Mouse (Mus musculus): Measurements from ENCODE around the gene Cyp4b1.
A peak's percentile ranks its signal among the peaks of the same experiment; 100 is the strongest.
"Not testable (repeated sequence)": the region's sequence is repeated elsewhere in the genome, so short reads cannot be mapped to it uniquely, and the experiment has no call there.

Cyp4b1 gene

DNA sequence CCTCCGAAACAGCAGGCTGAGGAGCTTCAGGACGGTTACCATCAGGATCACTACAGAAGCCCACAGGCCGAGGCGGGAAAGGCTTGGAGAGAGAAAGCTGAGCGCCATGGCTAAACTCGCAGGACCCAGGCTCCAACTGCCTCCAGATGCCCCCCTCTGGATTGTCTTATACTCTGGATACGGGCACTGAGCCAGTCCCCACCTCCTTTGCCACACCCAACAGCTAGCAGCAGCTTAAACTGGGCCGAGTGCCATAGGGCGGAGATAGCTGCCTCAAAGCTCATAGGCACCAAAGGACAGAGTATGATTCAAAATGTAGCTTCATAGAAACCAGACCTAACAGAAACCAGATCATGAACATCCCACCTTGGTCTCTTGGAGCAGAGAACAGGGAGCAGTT lies at the start of gene Cyp4b1:
Gene Cyp4b1 (minus strand): TSS at position 144 of the 400 bp plus-strand sequence.
- DNase-seq (ENCODE audit: low read depth, low spot score): no peak

DNA sequence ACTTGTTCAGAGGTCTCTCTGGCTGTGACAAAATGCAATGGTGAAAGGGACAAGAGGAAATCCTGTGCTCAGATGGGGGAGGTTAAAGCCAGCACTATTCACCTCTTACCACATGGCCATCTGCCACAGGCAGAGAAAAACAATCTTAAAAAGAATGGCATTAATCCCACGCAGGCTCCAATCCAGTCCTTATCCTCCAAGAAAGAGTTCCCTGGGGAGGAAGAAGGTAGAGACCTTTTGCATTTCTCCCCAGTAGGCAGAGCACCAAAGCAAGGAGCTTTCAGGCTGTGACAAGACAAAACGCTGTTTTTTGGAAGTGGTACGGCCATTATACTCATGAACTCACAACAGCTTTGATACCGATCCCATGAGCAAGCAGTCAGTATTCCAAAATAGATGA lies 38.8 kb upstream of the Cyp4b1 start:
- no peak for DNase-seq (ENCODE audit: low read depth, low spot score)

DNA sequence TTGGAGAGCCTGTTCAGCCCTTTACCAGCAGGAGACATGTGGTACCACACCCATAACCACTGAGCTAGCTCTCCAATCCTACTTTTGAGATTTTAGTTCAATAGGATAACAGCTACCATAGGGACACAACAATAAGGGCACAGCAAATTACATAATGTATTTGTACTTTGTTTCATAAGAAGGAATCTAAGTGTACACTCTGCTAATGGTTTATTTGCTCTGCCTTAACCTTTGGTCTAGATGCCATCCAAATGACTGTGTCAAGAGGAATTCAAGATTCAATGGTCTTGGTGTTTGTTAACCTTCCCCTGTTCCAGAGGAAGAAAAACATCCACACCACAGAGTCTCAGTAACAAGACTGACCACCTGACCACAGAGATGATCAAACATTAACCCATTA lies 11.7 kb upstream of the Cyp4b1 start:
- no peak for DNase-seq (ENCODE audit: low read depth, low spot score)

DNA sequence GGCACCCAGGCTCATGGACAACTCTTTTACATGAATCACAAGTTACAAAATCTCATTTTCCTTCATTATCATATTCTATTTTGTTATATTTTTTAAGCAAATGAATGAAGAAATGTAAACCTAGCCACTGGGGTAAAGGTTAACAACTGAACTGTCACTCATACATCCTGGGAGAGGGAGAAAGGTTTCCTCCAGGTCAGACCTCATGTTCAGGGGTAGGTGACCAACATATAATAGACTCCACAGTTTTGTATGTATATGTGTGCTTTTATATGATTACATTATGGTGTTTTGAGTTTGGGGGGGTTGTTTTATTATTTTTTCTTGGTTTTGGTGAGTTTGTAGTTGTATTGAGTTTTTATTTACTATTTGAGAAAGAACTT lies 10.3 kb upstream of the Cyp4b1 start:
- DNase-seq (ENCODE audit: low read depth, low spot score): no peak

DNA sequence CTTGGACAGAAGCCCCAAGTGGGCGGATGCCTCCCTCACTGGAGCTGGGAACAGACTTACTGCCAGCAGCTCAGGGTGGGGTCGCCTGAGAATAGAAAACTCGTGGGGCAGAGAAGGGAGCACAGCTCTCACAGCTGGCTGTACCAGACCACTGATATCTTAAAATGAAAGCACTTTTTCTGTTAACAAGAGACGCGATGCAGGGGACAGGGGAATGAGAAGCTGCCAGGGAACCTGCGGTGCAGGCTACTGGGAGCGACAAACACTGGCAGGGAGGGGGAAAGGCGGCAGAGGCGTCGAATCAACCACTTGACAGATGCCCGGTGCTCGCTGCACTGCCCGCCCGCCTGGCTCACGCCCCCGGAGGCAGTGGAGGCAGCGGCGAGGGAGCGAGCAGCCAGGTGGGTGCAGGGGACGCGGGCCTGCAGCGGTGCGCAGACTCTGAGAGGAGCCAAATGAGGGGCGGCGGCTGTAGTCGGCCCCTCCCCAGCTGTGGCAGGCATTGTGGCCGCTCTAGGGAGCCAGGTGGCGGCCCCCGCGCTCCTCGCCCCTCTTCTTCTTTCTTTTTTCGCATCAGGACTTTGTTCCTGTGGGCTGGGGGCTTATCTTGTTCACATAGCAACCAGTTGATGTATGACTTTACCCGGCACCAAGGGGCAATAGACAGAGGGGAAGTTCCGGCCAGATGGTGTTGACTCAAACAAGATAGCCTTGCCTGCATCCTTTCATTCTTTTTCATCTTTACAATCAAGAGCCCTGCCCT lies 9.8 kb upstream of the Cyp4b1 start:
- DNase-seq (ENCODE audit: low read depth, low spot score): peak; percentile 45

DNA sequence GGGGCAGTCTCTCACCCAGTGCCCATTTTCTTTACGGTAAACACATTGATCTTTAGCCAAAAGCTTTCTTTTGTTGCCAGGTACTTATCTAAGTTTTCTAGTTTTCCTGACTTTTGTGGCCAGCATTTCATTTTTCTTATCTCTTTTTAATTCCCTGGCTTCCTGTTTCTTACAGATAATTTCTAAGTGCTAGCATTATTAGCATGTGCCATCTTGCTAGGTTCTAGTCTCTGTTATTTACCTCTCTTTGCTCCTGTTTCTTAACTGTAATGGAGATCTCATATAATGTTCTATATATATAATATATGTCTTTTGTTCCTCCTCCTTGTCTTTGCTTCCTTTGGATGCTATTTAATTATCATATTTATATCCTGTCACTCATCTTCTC lies 9.0 kb upstream of the Cyp4b1 start:
- not testable (repeated sequence) for DNase-seq (ENCODE audit: low read depth, low spot score)

DNA sequence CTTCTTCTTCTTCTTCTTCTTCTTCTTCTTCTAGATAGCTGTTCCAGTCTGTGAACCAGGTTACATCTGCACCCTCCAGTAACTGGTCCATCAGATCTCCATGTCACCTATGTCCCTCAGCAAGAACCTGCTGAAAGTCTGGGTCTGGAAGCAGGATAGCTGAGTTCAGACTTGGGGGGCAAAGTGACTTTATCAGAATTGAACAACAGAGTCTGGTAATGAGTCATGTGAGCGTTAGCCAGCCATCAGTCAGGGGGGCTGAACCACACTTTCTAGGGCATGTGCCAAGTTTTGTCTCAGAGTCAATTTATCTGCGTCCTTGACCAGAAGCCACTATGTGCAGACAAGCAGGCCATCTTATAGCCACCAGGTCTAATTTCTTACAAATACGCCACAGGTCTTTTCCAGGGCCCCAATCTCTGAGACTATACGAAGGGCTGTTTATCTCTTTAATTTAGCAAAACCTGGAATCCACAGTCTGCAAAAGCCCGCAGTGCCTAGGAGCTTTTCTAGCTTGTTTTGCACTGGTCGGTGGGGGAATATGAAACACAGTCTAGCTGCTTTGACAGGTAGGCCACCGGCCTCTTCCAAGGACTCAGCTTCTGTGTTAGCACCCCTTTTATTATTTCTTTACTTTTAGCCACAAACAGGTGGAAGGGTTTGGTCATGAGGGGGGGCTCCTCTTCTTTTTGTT lies 8.5 kb upstream of the Cyp4b1 start:
- not testable (repeated sequence) for DNase-seq (ENCODE audit: low read depth, low spot score)

DNA sequence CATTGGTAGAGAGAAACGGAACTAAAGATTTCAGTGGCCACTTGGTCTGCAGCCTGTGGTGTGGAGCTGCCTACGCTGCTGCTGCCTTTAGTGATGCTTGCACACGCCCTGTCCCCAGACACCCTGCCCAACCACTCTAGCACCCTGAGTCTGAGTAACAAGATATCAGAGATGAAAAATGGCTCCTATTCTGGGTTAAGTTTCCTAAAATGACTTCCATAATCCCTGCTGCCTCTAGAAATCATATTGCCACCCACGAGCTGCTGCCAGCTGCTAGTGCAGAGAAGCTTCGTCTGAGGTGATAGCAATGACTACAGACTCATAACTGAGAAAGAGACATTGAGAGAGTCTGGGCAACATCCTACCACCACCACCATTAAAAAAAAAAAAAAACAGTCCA lies 3.3 kb upstream of the Cyp4b1 start:
- no peak for DNase-seq (ENCODE audit: low read depth, low spot score)

DNA sequence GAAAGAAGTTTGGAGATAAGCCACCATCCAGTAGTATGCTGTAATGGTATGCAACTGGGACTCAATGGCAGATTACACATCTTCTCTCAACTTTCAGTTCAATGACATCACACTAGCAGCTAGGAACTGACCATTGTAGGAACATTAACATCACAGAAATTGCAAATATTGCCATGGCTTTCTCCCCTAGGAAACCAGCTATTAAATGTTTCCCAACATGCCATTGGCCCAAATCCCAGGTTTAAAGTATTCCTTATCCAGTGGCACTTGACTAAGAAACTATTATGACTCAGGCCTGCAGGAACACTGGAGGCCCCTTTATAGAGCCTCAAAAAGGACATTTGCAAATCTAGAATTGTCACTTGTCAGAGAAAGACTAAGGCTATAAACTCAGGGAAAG lies 1.8 kb upstream of the Cyp4b1 start:
- no peak for DNase-seq (ENCODE audit: low read depth, low spot score)

DNA sequence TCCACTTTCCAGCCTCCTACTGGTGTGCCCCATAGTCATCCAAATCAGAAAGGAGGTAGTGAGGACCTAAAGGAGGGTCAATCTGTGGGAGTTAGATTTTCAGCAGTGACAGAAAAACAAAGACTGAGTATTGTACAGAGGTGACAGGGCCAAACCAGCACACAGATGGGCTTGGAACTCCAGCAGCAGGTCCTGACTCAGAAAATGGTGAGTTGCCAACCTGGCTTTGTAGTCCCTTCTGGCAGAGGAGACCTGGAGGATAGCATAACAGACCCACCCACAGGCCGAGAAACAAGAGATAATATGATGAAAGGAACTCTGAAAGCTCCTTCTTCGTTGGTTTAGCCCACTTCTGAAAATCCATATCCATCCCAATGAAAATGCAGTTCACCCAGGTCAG lies 1.2 kb upstream of the Cyp4b1 start:
- DNase-seq (ENCODE audit: low read depth, low spot score): no peak

DNA sequence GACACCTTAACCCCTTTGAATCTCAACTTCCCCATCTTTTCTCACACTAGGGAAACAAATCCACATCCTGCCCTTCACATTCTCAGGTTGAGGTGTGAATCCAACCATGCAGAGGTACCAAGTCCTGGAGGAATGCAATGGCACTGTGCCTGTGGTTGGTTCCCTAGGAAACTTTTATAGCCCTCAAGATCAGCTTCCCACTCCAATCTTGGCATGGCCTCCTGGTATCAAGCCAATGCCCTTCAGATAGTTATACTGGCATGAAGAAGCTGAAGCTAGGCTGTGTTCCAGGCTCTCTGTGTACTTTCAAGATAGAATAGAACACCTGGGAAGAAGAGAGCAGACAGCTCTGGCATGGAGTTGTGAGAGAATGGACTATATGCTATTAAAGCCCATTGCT lies 2.2 kb downstream of the Cyp4b1 start:
- DNase-seq (ENCODE audit: low read depth, low spot score): no peak

DNA sequence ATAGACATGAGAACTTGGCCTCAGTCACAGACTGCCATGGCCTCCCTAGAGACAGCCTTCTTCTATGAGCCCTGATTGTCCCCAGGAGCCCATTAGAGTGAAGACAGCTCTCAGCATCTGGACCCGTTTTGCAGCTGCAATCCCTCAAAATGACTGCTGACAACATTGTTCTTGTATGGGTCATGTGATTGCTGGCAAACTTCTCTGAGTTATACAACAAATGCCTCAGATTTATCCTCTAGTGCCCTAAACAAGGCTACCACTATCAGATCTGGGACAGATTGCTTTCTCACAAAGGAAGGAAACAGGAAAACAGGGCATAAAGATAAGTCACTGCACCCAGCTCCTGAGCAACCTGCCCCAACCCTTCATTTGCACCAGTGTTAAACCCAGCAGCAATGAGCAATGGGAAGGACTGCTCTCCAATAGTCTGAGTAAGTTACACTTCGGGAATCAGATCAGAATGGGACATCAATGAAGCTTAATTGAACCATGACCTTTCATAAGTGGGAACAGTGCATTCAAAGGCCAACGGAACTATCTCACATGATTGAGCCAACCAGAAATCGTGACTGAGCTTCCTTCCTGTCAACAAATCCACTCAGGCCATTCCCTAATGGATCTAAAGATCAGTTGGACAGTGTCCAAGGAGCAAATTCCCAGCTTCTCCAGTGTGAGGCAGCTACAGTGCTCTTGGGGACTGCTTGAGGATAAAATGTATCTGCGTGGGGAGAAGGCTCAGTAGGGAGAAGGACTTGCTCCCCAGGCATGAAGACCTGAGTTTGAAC lies 4.4 kb downstream of the Cyp4b1 start:
- DNase-seq (ENCODE audit: low read depth, low spot score): no peak

DNA sequence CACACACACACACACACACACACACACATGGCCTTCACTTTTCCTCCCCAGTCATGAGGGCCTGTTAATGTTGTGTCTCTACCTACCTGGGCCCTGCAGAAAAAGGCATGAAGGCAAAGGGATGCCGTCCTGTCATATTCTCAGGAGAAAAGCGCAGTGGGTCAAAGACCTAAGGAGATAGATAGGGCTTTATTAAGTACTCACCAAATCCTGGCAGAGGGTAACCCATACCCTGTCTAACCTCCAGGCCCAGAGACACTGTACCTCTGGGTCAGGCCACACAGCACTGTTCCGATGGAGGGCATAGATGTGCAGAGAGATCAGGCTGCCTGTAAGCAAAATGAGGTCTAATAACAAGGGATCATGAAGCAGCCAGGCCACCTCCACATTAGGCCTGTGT lies 22.0 kb downstream of the Cyp4b1 start:
- not testable (repeated sequence) for DNase-seq (ENCODE audit: low read depth, low spot score)

DNA sequence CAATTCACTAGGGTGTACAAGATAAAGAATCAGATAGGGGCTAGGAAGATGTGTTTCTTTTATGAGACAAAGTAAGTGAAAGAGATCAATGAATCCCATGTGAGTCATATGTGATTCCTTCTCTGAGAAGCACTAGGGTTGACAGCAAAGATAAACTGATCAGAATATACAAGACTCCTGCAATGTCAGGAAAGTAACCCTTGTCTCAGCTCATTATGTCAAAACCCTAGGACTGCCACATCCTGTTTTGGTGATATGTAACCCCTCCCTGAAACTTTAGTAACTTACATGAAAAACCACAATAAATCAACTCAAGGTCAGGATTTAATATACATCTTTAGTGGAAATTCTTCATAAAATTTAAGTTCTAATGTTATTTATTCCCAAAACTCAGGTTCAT lies 33.5 kb downstream of the Cyp4b1 start:
- DNase-seq (ENCODE audit: low read depth, low spot score): no peak

DNA sequence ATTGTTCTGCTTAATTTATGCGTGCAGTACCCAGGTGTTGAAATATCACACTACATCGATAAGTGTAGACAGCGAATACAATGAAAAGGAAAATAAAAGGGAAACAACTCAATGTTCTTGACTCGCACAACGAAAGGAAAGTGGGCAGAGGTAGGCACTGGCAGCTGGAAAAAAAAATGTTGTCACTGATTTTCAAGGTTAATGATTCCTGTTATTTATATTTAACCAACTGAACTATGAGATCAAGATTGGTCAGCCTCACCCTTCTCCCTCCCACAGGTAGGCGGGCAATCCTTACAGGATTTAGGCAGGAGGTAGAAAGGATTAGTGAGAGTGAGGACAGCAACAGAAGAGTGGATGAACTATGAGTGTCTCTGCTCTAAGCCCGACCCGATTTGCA lies 46.9 kb downstream of the Cyp4b1 start, which contains the start of gene Cyp4a32:
Gene Cyp4a32 (plus strand): TSS at position 359 of the 400 bp plus-strand sequence.
- not testable (repeated sequence) for DNase-seq (ENCODE audit: low read depth, low spot score)

DNA sequence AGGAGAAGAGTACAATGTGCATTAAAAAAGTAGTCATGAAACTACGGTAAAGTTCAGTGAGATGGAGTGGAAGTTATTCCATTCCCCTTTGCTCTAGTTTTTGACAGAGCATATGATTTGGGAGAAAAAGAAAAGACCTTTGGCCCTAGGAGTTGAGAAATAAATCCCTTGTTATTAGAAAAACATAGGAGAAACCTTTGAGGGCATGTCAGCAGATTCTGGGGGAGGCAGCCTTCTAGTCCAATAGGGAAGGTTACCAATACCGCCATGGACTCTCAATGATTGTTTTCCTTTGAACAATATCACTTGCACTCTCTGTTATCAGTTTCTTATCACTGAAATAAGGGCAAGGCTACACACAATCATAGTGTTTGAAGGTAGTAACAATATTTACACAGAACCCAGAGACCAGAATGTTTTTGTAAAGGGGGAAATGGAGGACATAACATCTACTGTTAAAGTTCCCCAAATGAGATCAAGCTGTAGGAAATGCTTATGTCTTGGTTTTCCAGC lies 50.6 kb downstream of the Cyp4b1 start:
- DNase-seq (ENCODE audit: low read depth, low spot score): no peak

DNA sequence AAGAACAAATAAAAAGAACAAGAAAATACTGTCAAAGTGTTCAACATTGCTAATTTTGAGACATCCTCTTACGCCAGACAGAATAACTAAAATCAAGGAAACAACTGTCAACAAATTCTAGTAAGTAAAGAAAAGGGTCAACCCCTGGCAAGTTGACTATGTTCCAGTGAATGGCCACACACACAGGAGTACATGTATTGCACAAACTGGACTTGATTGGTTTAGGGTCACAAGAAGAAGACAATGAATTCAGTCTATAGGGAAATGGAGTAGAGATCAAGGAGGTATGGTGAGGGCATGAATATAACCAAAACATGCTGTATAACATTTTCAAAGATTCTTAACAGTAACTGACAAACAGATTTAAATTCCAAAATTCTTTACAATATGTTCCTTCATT lies 51.2 kb downstream of the Cyp4b1 start:
- DNase-seq (ENCODE audit: low read depth, low spot score): no peak

DNA sequence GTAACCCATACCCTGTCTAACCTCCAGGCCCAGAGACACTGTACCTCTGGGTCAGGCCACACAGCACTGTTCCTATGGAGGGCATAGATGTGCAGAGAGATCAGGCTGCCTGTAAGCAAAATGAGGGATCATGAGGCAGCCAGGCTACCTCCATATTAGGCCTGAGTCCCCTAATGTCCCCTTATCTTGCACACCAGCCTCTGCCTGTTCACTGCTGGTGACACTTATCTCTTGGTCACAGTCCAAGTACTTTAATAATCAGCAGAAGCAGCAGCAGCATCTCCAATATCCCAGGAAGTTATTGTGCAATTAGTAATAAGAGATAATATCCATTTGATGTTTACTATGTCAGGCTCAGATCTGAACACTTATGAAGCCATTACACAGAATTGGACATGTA lies 64.5 kb downstream of the Cyp4b1 start:
- DNase-seq (ENCODE audit: low read depth, low spot score): no peak

DNA sequence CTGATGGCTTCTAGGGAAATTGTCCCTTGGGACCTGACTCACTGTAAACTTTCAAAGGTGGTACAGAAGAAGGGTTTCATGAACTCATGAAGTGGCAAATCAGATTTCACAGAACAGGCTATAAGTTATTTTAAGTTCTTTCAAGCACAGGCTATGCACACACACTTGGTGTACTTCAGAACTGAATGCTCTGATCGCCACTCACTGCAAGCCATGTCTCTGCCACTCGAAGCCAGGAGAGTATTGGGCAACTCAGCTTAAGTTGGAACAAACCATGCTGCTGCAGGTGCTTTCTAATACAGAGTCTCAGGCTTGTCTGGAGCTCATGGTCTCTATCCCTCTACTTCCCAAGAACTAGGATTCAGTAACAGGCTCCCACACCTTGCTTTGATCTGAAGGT lies 71.7 kb downstream of the Cyp4b1 start:
- no peak for DNase-seq (ENCODE audit: low read depth, low spot score)

DNA sequence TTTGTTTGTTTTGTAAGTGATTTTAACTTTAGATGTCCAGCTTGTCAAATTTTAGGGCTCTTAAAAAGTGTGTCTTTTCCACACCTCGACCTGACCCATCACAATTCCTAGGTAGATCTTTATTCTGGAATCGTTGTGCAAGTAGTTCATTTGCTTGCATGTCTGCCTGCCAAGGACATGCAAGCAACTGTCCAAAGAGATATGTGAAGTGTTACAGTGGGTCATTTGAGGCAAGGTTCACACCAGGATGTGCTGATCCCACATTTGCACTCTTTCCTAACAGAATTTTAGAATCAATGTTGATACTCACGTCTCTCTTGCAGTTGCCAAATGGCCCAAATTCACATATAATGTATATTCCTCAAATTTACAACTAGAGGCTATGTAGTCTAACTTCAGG lies 72.3 kb downstream of the Cyp4b1 start:
- DNase-seq (ENCODE audit: low read depth, low spot score): no peak
